Mouse (Mus musculus) bone marrow, adult 2 months (tissue): Measurements from ENCODE around the gene Clcn7. TPM values are rescaled to one million over a fixed set of nuclear protein-coding genes. Genes with fewer than 3 reads are reported as not detected.

Source experiments
- H3K27ac ChIP-seq: fragments of 200-500 bp; 2 replicates; pipeline ENCODE4 v1.5.1; 2012; ENCODE audit warnings: low read depth, mild to moderate bottlenecking, control low read depth, inconsistent platforms, low read length; ENCODE audit not compliant: control insufficient read depth, poor library complexity, insufficient read depth
- H3K4me1 ChIP-seq: fragments of 200-500 bp; 2 replicates; pipeline ENCODE4 v1.6.1; 2011; ENCODE audit warnings: low read length; ENCODE audit not compliant: control insufficient read depth, insufficient read depth
- H3K4me3 ChIP-seq: fragments of 200-500 bp; replicated peaks from 2 replicates; pipeline ENCODE3; 2011; ENCODE audit warnings: mild to moderate bottlenecking, low read depth, low read length, control low read depth; ENCODE audit not compliant: control insufficient read depth
- CTCF ChIP-seq: fragments of 200-500 bp; IDR thresholded peaks from 2 replicates; pipeline ENCODE4 v1.5.1; 2011; ENCODE audit warnings: low read length, control low read depth; ENCODE audit not compliant: control insufficient read depth, insufficient read depth
- POLR2A ChIP-seq: fragments of 200-500 bp; IDR thresholded peaks from 2 replicates; pipeline ENCODE4 v1.6.1; 2011; ENCODE audit warnings: low read depth, mild to moderate bottlenecking, control low read depth, low read length, borderline replicate concordance; ENCODE audit not compliant: control insufficient read depth
- WGBS: fragments of 180-500 bp; shearing (Covaris S2); methylation state at CpG from one replicate; pipeline ENCODE4 v1.1.7; 2018; 5-methylcytosine and 5-hydroxymethylcytosine counted together
- polyA plus RNA-seq: library from polyadenylated mRNA; stranded (reverse); fragments of >200 nt; gene quantifications from 2 replicates; pipeline ENCODE4 v1.2.4, GENCODE M21; 2011; ENCODE audit warnings: low replicate concordance; ENCODE audit not compliant: missing spikeins, insufficient read depth, insufficient read length

Clcn7 gene
- polyA plus RNA-seq, 1 experiment, result 21.9 TPM

- no peak overlapping the region for H3K27ac ChIP-seq
- WGBS, result 46% methylated on average over 15 of the region's 15 CpGs
- H3K4me1 ChIP-seq, result no peaks in the 10 kb centered on the region
- H3K4me3 ChIP-seq, result no peak overlapping the region
- TF ChIP-seq POLR2A, result no peak
- TF ChIP-seq CTCF, result no peak
Measured at GRCm38 (mm10) chr17:25210680-25211466, 77.7 kb downstream of the Clcn7 start.

- TF ChIP-seq POLR2A (no peak), CTCF (no peak)
- Histone ChIP-seq H3K4me1 (no peaks in the 10 kb centered on the region), H3K27ac (no peak overlapping the region), H3K4me3 (no peak overlapping the region)
- 73% methylated on average over 4 of the region's 4 CpGs for WGBS
Measured at GRCm38 (mm10) chr17:25211705-25212104, 78.5 kb downstream of the Clcn7 start.

Other genes with a start within 250 kb of the Clcn7 start
- gene Nubp2, start 247.0 kb upstream of the Clcn7 start, polyA plus RNA-seq, result 34.2 and 45.6 TPM in 2 replicates
- 37.8 and 47.2 TPM in 2 replicates for gene Spsb3, start 246.7 kb upstream of the Clcn7 start, polyA plus RNA-seq
- 8.2 and 35.6 TPM in 2 replicates for gene Eme2, start 238.3 kb upstream of the Clcn7 start, polyA plus RNA-seq
- 23.4 and 43.9 TPM in 2 replicates for gene Mrps34, start 238.3 kb upstream of the Clcn7 start, polyA plus RNA-seq
- gene Nme3, start 236.9 kb upstream of the Clcn7 start, polyA plus RNA-seq, result 51.7 and 64.3 TPM in 2 replicates
- gene Mapk8ip3, start 196.4 kb upstream of the Clcn7 start, polyA plus RNA-seq, result 51.0 and 96.3 TPM in 2 replicates
- 12.2 and 31.5 TPM in 2 replicates for gene Jpt2, start 172.7 kb upstream of the Clcn7 start, polyA plus RNA-seq
- gene Cramp1l, start 117.6 kb upstream of the Clcn7 start, polyA plus RNA-seq, result 9.1 and 15.8 TPM in 2 replicates
- gene Ift140, start 117.3 kb upstream of the Clcn7 start, polyA plus RNA-seq, result 65.1 and 72.5 TPM in 2 replicates
- gene Tmem204, start 49.8 kb upstream of the Clcn7 start, polyA plus RNA-seq, result 2.5 and 4.6 TPM in 2 replicates
- 19.5 and 30.4 TPM in 2 replicates for gene Telo2, start 17.4 kb upstream of the Clcn7 start, polyA plus RNA-seq
- 1.4 TPM in 1 of 2 replicates, not detected in the other for gene Ptx4, start 12.6 kb upstream of the Clcn7 start, polyA plus RNA-seq
- not detected in 2 replicates for gene Ccdc154, start 29.1 kb downstream of the Clcn7 start, polyA plus RNA-seq
- gene Gm38655, start 42.1 kb downstream of the Clcn7 start, polyA plus RNA-seq, result not detected in 2 replicates
- gene BC003965, start 51.2 kb downstream of the Clcn7 start, polyA plus RNA-seq, result 13.1 and 19.4 TPM in 2 replicates
- 9.5 and 29.1 TPM in 2 replicates for gene Unkl, start 55.0 kb downstream of the Clcn7 start, polyA plus RNA-seq
- gene Gnptg, start 106.7 kb downstream of the Clcn7 start, polyA plus RNA-seq, result 10.8 and 21.7 TPM in 2 replicates
- gene Tsr3, start 106.8 kb downstream of the Clcn7 start, polyA plus RNA-seq, result 24.4 and 37.1 TPM in 2 replicates
- 4.7 and 14.3 TPM in 2 replicates for gene Baiap3, start 123.0 kb downstream of the Clcn7 start, polyA plus RNA-seq
- 141 and 187 TPM in 2 replicates for gene Ube2i, start 141.2 kb downstream of the Clcn7 start, polyA plus RNA-seq
- 11.0 and 35.0 TPM in 2 replicates for gene Prss34, start 165.0 kb downstream of the Clcn7 start, polyA plus RNA-seq
- 1.7 TPM in 1 of 2 replicates, not detected in the other for gene Prss28, start 175.3 kb downstream of the Clcn7 start, polyA plus RNA-seq
- gene Prss29, start 185.3 kb downstream of the Clcn7 start, polyA plus RNA-seq, result not detected in 2 replicates
- gene Tpsab1, start 212.2 kb downstream of the Clcn7 start, polyA plus RNA-seq, result not detected in 2 replicates
- not detected in 2 replicates for gene Tpsb2, start 232.9 kb downstream of the Clcn7 start, polyA plus RNA-seq
- gene Tpsg1, start 235.9 kb downstream of the Clcn7 start, polyA plus RNA-seq, result not detected in 2 replicates